Mouse (Mus musculus) left cerebral cortex, postnatal 10 days (tissue): ENCODE data around the gene Fbxo9. TPM values are rescaled to one million over a fixed set of nuclear protein-coding genes. Genes with fewer than 3 reads are reported as not detected.

Experiments
- DNase-seq, 2 experiments: peaks; one replicate each; pipeline ENCODE4 v3.0.0; 2021 to 2022; ENCODE audit warnings: low spot score in 2 of 2, mixed read lengths in 1 of 2; ENCODE audit errors: extremely low spot score in 1 of 2
- intact Hi-C: fragments of 180-260 bp; cut with DNase I; formaldehyde crosslinking; loops from one replicate; pipeline ENCODE4 v1.15.1; 2025
- total RNA-seq, 2 experiments: library from RNA; stranded (reverse); gene quantifications; 2 replicates each; pipeline ENCODE4 v1.2.3; 2021

Gene Fbxo9
- total RNA-seq, 2 experiments from 2014 or later, result 116 to 120 TPM

GRCm38 (mm10) chr9:78032930-78033329, 75.9 kb downstream of the Fbxo9 start:
- intact Hi-C loops, result no loop called here
- DNase-seq, result no peak

Other genes starting within 250 kb of the Fbxo9 start
- gene Elovl5, start 191.7 kb downstream of the Fbxo9 start, total RNA-seq, result 10 to 100 TPM; 79.5 to 82.7 TPM
- not detected for gene Gcm1, start 57.1 kb downstream of the Fbxo9 start, total RNA-seq
- gene Ick, start 127 bp upstream of the Fbxo9 start, total RNA-seq, result 10 to 100 TPM; 23.8 to 27.2 TPM
- gene Gsta4, start 73.7 kb upstream of the Fbxo9 start, total RNA-seq, result 10 to 100 TPM; 21.5 to 21.6 TPM
- not detected for gene Gsta1, start 121.6 kb upstream of the Fbxo9 start, total RNA-seq
- not detected for gene Gm3776, start 148.1 kb upstream of the Fbxo9 start, total RNA-seq
- not detected for gene Gm10639, start 180.9 kb upstream of the Fbxo9 start, total RNA-seq
- gene Omt2a, start 205.7 kb upstream of the Fbxo9 start, total RNA-seq, result not detected
- not detected for gene Omt2b, start 218.5 kb upstream of the Fbxo9 start, total RNA-seq
- not detected for gene Gsta2, start 246.7 kb upstream of the Fbxo9 start, total RNA-seq